Mouse (Mus musculus) cerebral cortex, adult 2 months (tissue): Measurements from ENCODE around the gene Sipa1l3.

Experiments
- WGBS: fragments of 180-500 bp; shearing (Covaris S2); methylation state at CpG from one replicate; pipeline ENCODE4 v1.1.7; 2018; 5-methylcytosine and 5-hydroxymethylcytosine counted together

Gene Sipa1l3

GRCm38 (mm10) chr7:29305263-29305988 lies 213.0 kb downstream of the Sipa1l3 start:
- WGBS = 27% methylated on average over 9 of the region's 9 CpGs

- under 1% methylated on average over 48 of the region's 48 CpGs for WGBS
These were observed 213.8 kb downstream of the Sipa1l3 start for GRCm38 (mm10) chr7:29304463-29305262.

- under 1% methylated on average over 67 of the region's 67 CpGs for WGBS
These were observed 214.5 kb downstream of the Sipa1l3 start, which contains the start of gene Dpf1 for GRCm38 (mm10) chr7:29303738-29304462. Gene Dpf1, plus strand, starts transcription at chr7:29303951.

- 71% methylated on average over 7 of the region's 7 CpGs for WGBS
These were observed 215.8 kb downstream of the Sipa1l3 start for GRCm38 (mm10) chr7:29302641-29303040.

- WGBS = 1% methylated on average over 7 of the region's 7 CpGs
These were observed 217.3 kb downstream of the Sipa1l3 start for GRCm38 (mm10) chr7:29301127-29301566.

GRCm38 (mm10) chr7:29296998-29297397 lies 221.4 kb downstream of the Sipa1l3 start:
- 9% methylated on average over 10 of the region's 10 CpGs for WGBS

GRCm38 (mm10) chr7:29295861-29296647 lies 222.4 kb downstream of the Sipa1l3 start:
- WGBS = 81% methylated on average over 24 of the region's 24 CpGs

- WGBS = 65% methylated on average over 13 of the region's 13 CpGs
These were observed 224.2 kb downstream of the Sipa1l3 start for GRCm38 (mm10) chr7:29294111-29294761.

- 53% methylated on average over 19 of the region's 19 CpGs for WGBS
These were observed 225.0 kb downstream of the Sipa1l3 start for GRCm38 (mm10) chr7:29293131-29294065.

GRCm38 (mm10) chr7:29292458-29293098 lies 225.9 kb downstream of the Sipa1l3 start:
- 42% methylated on average over 8 of the region's 8 CpGs for WGBS

GRCm38 (mm10) chr7:29291616-29292457 lies 226.6 kb downstream of the Sipa1l3 start:
- 48% methylated on average over 6 of the region's 7 CpGs for WGBS

GRCm38 (mm10) chr7:29290691-29291485 lies 227.6 kb downstream of the Sipa1l3 start:
- 68% methylated on average over 11 of the region's 11 CpGs for WGBS

GRCm38 (mm10) chr7:29289856-29290255 lies 228.6 kb downstream of the Sipa1l3 start:
- WGBS = 82% methylated on average over 6 of the region's 6 CpGs

- WGBS = 4% methylated on average over 59 of the region's 59 CpGs
These were observed 229.4 kb downstream of the Sipa1l3 start, which contains the start of gene Ppp1r14a for GRCm38 (mm10) chr7:29288942-29289638. Gene Ppp1r14a, plus strand, starts transcription at chr7:29289308.

GRCm38 (mm10) chr7:29288079-29288478 lies 230.4 kb downstream of the Sipa1l3 start:
- 92% methylated on average over 2 of the region's 2 CpGs for WGBS

- 91% methylated on average over 7 of the region's 7 CpGs for WGBS
These were observed 231.0 kb downstream of the Sipa1l3 start for GRCm38 (mm10) chr7:29287481-29287880.

GRCm38 (mm10) chr7:29284523-29284922 lies 233.9 kb downstream of the Sipa1l3 start:
- WGBS = 97% methylated on average over 6 of the region's 6 CpGs
